Mouse (Mus musculus): ENCODE results near the gene Olfr12.

The Olfr12 gene

GRCm38 (mm10) chr1:92640393-92640792 lies 22.8 kb downstream of the Olfr12 start:
- no peak for DNase-seq (ENCODE audit: low spot score in 2 of 2)

- DNase-seq (ENCODE audit: low spot score in 2 of 2), result peak; percentile 81 to 87
Observed at GRCm38 (mm10) chr1:92641514-92642272, 24.1 kb downstream of the Olfr12 start, which contains the start of gene Cops9. TSS of gene Cops9 (minus strand) at chr1:92641985.

- no peak for DNase-seq (ENCODE audit: low spot score in 2 of 2)
Observed at GRCm38 (mm10) chr1:92643691-92644090, 26.1 kb downstream of the Olfr12 start.

GRCm38 (mm10) chr1:92644916-92645315 lies 27.3 kb downstream of the Olfr12 start:
- DNase-seq (ENCODE audit: low spot score in 2 of 2), result no peak

- DNase-seq (ENCODE audit: low spot score in 2 of 2), result no peak
Observed at GRCm38 (mm10) chr1:92646111-92646510, 28.5 kb downstream of the Olfr12 start.

GRCm38 (mm10) chr1:92646601-92647000 lies 29.0 kb downstream of the Olfr12 start:
- no peak for DNase-seq (ENCODE audit: low spot score in 2 of 2)

GRCm38 (mm10) chr1:92647026-92647425 lies 29.4 kb downstream of the Olfr12 start:
- no peak for DNase-seq (ENCODE audit: low spot score in 2 of 2)

GRCm38 (mm10) chr1:92647752-92648151 lies 30.2 kb downstream of the Olfr12 start:
- peak; percentile 42 to 58 for DNase-seq (ENCODE audit: low spot score in 2 of 2)

GRCm38 (mm10) chr1:92648197-92648596 lies 30.6 kb downstream of the Olfr12 start:
- DNase-seq (ENCODE audit: low spot score in 2 of 2), result no peak

- DNase-seq (ENCODE audit: low spot score in 2 of 2), result peak in 1 of 2 experiments; percentile 20
Observed at GRCm38 (mm10) chr1:92648673-92649072, 31.1 kb downstream of the Olfr12 start, which contains the start of gene Otos. TSS of gene Otos (minus strand) at chr1:92648841.

- no peak for DNase-seq (ENCODE audit: low spot score in 2 of 2)
Observed at GRCm38 (mm10) chr1:92651467-92651866, 33.9 kb downstream of the Olfr12 start.

- DNase-seq (ENCODE audit: low spot score in 2 of 2), result no peak
Observed at GRCm38 (mm10) chr1:92653179-92653578, 35.6 kb downstream of the Olfr12 start.

- no peak for DNase-seq (ENCODE audit: low spot score in 2 of 2)
Observed at GRCm38 (mm10) chr1:92654676-92655075, 37.1 kb downstream of the Olfr12 start.

GRCm38 (mm10) chr1:92657025-92657820 lies 39.6 kb downstream of the Olfr12 start:
- no peak for DNase-seq (ENCODE audit: low spot score in 2 of 2)

GRCm38 (mm10) chr1:92659392-92659791 lies 41.8 kb downstream of the Olfr12 start:
- DNase-seq (ENCODE audit: low spot score in 2 of 2), result no peak

GRCm38 (mm10) chr1:92667106-92667505 lies 49.5 kb downstream of the Olfr12 start:
- DNase-seq (ENCODE audit: low spot score in 2 of 2), result no peak

- no peak for DNase-seq (ENCODE audit: low spot score in 2 of 2)
Observed at GRCm38 (mm10) chr1:92669430-92669829, 51.8 kb downstream of the Olfr12 start.

- DNase-seq (ENCODE audit: low spot score in 2 of 2), result no peak
Observed at GRCm38 (mm10) chr1:92671326-92671725, 53.7 kb downstream of the Olfr12 start.

All from urinary bladder, adult 18-20 months (tissue).